Mouse (Mus musculus) T-helper 17 cell (primary cell): Measurements from ENCODE around the gene Nudcd3.

ENCODE experiments used
- in situ Hi-C, 2 experiments: fragments of 300-600 bp; cut with MboI, MseI; formaldehyde crosslinking; loops; 1 replicate in 1 of 2; 2 replicates in 1 of 2; pipeline ENCODE4 v1.15.1; 2025; ENCODE audit warnings: high pct_unique_total_duplicates in 2 of 2

Nudcd3 gene

DNA sequence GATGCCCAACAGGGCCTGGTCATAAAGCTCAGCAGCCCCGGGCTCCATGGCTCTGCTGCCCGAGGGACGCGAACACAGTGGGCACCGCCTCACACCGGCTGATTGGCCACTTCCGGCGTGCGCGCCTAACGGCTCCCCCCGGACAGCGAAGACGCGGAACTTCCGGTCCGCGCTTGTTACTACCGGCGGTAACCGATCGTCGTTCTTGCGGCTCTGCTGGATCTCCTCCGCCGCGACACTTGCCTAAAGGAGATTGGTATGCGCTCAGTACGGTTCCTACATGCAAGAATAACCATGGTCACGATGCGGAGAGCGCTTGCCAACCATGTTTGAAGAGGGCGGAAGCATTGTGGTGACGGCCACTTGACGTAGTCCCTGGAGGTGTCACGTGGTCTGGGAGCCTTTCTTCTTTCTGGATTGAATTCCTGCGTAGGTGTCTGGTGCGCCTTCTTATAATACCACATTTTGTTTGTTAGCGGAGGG is at the start of gene Nudcd3:
Gene Nudcd3, minus strand, starts transcription at position 329 of the 483 bp plus-strand sequence.
- in situ Hi-C loops, result loop anchor here in 1 of 2 experiments (10.0 kb wide), 1 partner anchor 65 kb away; the partner anchor contains the start of gene Ddx56

DNA sequence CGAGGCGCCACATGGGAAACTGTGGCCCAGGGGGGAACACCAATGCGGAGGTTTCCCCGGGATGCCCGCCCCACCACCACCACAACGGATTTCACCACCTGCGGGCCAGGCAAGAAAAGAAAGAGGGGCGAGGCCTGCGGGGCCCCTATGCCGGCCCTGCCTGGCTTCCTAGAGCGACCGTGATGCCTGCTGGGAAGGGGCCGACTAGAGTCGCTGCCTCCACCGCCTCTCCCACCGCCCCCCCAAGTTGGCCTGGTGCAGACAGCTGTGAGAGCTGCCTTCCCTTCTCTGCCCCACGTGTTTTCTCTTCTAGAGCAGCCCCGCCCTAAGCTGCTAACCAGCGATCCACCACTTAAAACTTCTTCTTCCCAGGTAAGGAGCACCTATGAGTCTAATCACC is 44.5 kb upstream of the Nudcd3 start:
- in situ Hi-C loops, result no loop called here

DNA sequence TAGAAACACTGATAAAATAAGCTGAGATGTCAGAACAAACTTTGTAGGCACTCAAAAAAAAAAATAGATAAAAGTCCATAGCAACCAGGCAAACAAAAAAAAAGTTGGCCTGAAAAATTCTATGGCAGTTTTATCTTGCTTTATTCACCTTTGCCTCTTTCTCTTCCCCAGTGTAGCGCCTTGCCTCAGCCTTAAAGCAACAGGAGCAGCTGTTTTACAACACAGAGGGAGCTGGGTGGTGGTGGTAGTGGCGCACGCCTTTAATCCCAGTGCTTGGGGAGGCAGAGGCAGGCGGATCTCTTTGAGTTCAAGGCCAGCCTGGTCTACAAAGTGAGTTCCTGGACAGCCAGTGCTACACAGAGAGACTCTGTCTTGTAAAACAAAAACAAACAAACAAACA is 32.8 kb upstream of the Nudcd3 start:
- in situ Hi-C loops, result no loop called here

DNA sequence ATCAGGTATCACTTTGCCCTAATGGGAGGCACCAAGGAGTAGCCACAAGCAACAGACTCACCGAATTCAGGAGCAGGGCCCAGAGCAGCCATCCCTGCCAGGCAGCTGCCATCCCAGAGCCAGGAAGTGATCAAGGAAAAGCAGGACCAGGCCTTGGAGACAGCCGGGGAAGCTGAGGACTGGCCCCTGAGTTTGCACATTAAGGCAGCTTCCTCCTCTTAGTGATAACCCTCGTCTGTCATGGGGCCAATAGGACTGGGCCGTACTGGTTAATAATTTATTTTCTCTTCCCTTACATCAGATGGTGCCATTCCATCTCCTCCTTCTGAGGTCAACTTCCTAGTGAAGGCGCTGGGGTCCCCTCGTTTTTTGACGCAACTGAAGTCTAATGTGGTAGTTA is 29.8 kb upstream of the Nudcd3 start, which contains the start of gene Npc1l1:
Gene Npc1l1, minus strand, starts transcription at position 132 of the 400 bp plus-strand sequence.
- in situ Hi-C loops, result no loop called here

DNA sequence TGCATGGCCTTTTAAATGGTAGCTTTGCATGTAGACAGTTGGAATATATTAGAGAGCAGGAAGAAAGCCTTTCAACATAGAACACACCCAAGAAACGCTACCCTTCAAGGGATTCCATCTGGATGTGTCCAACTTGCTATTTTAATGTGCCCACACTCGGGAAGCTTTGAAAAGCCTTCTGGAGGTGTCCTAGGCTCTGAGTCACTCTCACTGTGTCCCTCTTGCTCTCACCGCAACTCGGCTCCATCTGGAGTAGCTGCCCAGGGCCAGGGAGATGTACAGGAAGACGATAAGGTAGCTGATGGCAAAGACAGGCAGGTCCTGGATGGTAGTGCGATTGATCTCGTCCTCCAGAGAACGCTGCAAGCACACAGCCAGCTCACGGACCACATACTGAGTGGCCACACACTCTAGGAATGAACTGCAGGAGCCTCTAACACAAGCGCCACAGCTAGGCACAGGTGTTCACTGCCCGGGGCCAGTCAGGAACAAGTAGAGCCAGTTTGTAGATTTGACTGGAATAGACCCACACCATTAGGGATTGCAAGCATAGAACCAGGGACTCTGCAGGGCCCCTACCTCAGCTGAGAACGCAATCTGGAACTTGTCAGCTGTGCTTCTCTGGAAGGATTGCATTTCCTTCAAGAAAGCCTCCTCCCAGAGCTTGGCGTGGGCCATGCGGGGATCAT is 24.5 kb upstream of the Nudcd3 start:
- in situ Hi-C loops, result no loop called here

DNA sequence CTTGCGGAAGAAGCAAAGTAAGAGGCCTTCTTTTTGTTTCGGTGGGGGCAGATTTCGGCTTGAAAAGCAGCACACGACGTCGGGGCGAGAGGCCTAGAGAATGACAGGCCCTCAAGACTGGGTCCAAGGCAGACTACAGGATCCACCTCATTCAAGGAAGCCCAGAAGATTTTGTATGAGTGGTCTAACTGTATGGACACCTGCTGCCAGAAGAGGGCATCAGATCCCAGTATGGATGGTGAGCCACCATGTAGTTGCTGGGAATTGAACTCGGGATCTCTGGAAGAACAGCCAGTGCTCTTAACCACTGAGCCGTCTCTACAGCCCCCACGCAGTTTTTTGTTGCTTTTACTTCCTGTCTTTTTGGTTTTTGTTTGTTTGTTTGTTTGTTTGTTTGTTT is 22.0 kb upstream of the Nudcd3 start:
- in situ Hi-C loops, result no loop called here

DNA sequence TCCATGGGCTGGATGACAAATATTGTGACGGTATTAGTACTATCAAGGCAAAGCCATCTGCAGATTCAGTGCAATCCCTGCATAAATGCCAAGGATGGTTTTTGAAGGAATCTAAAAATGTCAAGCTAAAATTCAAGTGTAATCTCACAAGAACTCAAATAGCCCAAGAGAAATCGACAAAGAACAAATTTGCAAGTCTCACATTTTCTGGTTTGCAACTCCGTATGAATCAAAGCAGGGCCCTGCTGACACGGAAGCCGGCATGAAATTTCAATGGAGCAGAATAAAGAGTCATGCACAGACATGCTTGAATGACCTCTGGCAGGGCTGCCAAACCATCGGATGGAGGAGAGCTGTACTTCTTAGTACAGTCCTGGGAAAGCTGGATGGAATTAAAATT is 19.8 kb upstream of the Nudcd3 start:
- in situ Hi-C loops, result no loop called here

DNA sequence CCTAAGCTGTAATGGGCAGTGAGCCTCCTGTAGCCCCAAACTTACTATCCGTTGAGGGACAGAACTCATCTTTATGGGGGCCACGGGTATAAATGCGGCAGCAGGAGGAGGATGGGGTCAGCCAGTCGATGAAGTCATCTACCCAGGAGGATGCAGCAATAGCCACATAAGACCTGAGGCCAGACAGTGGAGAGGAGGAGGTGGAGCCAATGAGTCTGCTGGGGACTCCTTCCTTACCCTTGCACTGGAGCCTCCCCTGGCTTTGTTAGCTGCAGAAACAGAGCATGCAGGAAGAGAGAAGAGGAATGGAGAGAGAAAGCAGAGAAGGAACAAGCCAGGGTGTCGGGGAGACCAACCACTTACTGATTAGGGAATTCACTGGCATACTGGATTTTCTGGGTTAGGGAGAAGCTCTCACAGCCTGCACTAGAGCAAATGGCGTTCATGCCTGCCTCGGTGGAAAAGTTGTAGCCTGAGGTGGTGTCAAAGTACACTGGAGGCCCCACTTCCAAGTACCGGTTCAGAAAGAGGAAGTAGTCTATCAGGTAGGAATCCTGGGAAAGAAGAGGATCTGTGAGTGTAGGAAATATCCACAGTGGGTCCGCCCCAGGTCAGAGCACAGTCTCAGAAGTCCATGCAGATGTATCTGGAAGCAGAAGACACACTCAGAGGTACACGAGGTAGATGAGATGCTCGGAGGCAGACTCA is 18.1 kb upstream of the Nudcd3 start:
- in situ Hi-C loops, result no loop called here

DNA sequence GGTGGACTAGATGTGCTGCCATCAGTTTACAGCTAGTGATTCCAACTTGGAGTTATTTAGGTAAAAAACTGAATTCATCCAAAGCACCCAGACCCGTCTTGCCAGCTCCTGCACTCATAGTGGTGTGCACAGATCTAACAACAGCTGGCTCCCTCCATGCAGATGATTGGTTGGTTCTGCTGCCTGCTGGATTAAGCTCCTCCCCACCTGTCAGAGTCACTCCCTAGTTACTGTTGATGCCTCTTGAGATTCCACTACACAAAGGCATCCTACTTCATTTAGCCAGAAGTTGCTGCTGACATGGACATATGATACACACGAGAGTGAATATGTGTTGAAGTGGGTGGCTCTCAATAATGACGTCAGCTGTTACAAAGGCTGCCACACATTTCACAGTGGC is 16.6 kb upstream of the Nudcd3 start:
- in situ Hi-C loops, result no loop called here

DNA sequence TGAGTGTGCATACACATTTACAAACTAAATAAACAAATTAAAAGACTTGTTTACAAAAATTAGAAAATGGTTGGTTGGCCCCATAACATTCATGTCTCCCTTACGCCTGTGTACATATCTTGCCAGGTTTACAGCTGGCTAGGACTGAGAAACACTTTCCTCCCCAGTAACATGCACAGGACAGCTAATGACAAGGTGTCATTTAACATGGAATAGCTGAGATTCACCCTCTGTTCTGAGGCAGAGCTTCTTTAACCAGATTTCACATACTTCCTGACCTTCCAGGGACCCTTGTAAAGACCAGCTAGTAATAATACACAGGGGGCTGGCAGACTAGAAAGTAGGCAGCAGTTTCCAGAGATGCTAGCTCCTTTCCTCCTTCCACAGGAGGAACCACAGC is 7.9 kb upstream of the Nudcd3 start:
- in situ Hi-C loops, result loop anchor here in 1 of 2 experiments (10.0 kb wide), 1 partner anchor 57 kb away; the partner anchor contains the start of gene Ddx56

DNA sequence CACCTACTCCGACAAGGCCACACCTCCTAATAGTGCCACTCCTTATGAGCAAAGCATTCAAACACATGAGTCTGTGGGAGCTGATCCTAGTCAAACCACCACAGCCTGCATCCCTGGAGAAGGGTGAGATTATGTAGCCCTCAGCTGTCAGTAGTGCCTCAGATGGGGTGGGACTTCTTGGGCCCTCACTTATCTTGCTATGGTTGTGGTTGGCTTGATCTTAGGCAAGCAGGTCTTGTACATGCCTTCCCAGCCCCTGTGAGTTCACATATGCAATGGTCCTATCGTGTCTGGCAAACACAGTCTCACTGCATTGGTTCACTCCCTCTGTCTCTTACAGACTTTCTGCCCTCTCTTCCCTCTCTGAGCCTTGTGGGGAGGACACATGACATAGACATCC is 6.9 kb upstream of the Nudcd3 start:
- in situ Hi-C loops, result loop anchor here in 1 of 2 experiments (10.0 kb wide), 1 partner anchor 58 kb away; the partner anchor contains the start of gene Ddx56

DNA sequence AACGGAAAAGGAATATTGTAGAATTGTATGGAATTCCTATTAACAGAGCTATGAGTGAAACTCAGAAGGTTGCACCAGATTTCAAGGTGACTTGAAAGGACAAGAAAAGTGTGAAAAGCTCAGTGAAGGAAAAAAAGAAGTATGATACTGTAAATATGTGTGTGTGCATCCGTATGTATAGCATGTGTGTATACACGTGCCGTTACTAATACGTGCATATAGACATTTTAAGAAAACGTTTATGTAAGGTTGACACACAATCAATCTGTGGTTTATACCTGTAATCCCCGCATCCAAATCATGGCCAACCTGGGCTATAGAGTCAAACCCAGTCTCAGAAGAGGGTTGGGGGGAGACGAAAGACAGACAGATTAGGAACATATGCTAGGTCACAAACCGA is 355 bp upstream of the Nudcd3 start:
- in situ Hi-C loops, result loop anchor here in 1 of 2 experiments (10.0 kb wide), 1 partner anchor 64 kb away; the partner anchor contains the start of gene Ddx56

DNA sequence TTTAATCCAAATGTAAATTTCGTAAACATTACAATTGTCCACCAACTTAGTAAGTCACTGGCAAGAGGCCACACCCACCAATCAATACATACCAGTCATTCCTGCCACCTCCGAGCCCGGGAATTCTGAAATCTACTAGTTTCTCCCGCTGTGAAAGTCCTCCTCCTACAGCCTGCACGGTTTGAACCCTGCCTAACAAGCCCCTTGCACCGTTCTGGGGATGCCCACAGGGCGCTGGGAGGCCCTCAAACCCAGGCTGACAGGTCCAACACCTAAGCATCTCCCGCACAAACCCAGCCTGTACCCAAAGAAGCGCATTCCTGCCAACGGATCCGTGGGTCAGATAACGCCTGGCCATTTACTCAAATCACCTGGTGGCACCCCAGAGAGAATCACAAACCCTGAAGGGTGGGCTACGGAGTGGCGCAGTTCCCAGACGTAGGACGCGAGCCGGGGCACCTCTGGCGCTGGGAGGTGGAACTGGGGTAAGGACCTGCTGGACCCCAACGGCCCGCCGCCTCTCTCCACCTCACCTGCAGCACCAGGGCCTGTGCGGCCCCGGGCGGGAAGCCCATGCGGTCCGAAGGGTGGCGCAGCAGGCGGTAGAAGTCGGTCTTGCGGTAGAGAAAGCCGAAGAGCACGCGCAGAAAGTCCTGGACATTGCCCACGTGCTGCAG is 667 bp downstream of the Nudcd3 start, which contains the start of gene A730071L15Rik:
Gene A730071L15Rik, plus strand, starts transcription at position 620 of the 677 bp plus-strand sequence.
- in situ Hi-C loops, result loop anchor here in 1 of 2 experiments (10.0 kb wide), 1 partner anchor 65 kb away; the partner anchor contains the start of gene Ddx56

DNA sequence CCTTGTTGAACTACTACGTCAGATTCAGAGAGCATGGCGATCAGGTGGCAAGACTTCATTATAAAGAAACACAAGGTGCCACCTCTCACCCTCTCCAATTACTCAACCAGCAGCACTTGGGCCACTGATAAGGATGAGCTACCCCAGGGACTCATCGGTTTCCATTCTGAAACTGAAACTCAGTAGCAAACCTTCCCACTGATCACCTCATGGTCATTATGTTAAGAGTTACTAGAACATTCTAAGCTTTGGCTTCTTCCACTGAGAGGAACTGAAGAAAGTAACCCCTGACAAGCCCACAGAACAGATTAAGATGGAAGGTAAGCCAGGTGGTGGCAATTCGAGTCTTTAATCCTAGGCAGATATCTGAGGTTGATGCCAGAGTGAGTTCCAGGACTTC is 1.8 kb downstream of the Nudcd3 start:
- in situ Hi-C loops, result no loop called here

DNA sequence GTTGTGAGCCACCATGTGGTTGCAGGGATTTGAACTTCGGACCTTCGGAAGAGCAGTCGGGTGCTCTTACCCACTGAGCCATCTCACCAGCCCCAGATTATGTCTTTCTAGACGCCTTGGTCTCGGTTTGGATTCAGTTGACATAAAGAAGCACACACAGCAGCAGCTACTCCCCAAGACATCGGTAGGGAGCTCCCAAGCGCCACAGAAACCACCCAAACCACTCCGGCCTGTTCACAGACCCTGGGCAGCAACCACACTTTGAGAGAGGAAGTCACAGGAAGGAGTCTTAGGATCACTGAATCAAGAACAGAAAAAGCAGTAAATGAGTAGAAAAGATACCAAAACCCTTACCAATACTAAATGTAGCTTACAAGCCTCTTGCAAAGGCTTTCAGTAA is 3.4 kb downstream of the Nudcd3 start:
- in situ Hi-C loops, result no loop called here

DNA sequence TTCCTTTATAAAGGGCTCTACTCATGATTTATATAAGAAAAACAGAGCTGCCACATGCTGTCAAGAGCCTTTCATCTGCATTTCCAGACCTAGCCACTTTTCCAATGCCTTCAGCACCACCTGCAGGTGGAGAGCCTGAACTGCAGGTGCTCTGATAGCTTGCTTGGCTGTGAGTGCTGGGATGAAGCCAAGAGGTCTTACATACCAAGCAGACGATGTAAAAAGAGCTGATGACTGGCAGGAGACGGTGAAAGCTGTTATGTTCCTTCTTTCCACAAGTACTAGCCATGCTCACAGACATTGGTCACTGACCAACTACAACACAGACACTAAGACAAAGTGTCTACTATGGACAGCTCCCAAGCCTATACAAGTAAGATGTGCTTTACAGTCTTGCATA is 12.3 kb downstream of the Nudcd3 start:
- in situ Hi-C loops, result no loop called here

DNA sequence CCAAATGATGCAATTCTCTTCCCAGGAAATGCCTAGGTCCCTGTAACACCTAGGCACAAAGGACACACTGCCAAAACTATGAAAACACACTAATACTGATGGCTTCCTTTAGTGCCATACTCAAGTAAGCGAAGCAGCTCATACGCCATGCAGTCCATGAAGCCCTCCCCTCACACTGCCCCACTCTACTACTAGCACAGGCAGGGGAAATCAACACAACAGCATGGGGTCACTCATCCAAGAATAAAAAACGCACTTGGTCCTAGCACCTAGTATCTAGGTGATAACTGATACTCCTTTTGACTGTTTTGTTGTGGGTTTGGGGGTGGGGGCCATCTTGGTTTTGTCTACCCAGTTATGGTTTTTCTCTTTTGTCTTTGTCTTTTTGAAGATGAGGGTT is 12.8 kb downstream of the Nudcd3 start:
- in situ Hi-C loops, result no loop called here

DNA sequence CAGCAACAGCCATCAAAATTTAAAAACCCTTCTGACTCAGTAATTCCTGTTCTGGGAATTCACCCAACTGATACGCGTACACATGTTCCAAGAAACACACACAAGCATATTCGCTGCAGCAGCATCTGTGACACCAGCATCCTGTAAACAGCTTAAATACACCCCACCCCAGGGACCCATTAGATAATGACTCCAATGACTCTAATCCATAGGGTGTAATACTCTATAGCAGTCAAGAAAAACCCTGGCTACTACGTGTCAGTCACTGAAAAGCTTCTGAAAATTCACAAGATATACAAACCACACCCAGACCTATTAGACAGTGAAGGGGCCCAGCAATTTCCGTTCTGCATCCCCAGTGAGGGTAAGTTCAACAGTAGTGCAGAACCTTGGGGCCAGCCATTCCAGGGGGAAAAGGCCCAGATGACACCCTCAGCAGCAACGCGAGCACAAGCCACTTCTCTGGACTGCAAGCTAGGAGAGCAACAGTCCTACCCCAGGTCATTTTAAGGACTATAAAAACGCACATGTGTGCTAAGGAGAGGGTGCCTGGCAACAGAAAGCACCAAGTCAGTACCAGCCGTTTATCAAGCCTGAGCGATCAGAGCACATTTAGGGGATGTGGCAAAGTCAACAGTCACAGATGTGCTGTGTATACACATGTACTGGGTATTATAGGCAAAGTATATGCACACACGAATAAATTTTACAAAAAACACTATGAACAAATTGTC is 15.8 kb downstream of the Nudcd3 start:
- in situ Hi-C loops, result no loop called here

DNA sequence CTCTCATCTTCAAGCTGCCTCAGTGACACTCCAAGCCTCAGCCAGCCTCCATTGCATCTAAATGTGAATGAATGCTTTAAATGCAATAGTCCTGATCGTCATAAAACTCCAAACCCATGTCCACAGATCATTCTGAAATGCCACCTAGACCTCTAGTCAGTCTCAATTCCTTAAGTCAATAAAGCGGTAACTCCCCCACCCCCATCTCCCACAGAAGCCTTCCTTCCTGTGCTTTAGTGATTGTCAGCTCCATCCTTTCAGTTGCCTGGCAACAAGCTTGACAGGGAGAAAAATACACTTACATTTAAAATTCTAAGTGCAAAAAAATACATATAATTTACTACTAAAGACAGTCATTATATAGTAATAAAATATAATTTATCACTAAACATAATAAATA is 17.0 kb downstream of the Nudcd3 start:
- in situ Hi-C loops, result no loop called here

DNA sequence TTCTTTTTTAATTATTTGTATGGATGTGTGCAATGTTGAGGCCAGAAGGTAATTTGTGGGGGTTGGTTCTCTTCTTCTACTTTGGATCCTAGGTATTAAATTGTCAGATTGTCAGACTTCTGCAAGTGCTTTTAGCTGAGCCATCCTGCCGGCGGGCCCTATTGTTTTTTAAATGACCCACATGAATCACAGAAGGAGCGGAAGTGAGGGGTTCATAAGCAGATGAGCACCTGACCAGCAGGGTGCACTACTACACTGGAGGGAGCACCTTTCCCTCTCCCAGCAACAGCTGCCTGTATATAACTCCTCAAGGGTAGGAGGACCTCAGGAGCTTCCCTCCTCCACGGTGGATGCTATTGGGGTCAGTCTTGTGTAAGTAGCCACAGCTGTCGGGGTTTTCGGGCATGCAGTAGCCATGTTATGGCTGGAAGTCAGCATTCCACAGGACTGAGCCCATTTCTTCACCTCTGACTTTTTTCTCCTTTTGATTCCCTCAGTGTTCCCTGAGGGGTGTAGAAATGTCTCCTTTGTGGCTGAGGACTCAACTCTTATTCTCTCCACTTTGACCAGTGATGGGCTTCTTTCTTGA is 19.3 kb downstream of the Nudcd3 start:
- in situ Hi-C loops, result no loop called here

DNA sequence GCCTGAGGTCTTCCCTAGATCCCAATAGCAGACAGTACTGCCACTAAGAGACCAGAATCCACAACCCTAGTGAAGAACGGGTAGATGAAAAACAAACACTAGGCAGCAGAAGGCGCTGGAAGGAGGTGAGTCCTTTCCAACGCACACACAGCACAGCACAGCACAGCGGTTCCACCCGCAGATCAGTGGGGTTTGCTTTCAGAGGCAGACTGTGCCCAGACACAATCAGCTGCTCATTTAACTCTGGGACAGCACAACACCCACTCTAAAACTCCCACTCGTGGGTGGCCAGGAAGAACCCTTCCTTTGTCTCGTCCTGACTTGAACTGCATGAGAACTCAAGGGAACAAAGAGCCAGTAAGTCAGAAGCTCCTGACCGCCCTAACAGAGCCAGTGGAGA is 21.0 kb downstream of the Nudcd3 start:
- in situ Hi-C loops, result no loop called here
